Mouse (Mus musculus) urinary bladder, adult 18-20 months (tissue): ENCODE data around the gene Mia.

Source experiments
- DNase-seq, 2 experiments: peaks; one replicate each; pipeline ENCODE4 v3.0.0; 2022; ENCODE audit warnings: low spot score in 2 of 2, mixed read lengths in 2 of 2

Gene Mia

DNA sequence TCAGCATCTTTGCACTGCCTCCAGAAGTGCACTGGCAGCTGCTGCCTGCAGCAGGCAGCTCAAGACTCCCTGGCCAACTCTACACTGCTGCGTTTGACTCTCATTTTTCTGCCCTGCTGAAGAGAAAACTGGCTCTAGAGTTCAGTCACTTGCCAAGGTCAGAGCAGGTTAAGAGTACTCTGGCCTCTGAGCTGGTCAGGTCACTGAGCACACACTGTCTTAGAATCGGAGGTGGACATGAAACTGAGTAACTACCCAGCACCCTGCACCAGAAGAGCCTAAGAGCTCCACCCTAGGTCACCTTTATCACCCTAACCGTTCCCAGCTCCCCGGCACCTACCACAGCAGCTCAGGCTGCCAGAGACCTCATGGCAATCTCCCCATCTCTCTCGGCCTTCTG lies 5.0 kb upstream of the Mia start:
- DNase-seq: no peak

DNA sequence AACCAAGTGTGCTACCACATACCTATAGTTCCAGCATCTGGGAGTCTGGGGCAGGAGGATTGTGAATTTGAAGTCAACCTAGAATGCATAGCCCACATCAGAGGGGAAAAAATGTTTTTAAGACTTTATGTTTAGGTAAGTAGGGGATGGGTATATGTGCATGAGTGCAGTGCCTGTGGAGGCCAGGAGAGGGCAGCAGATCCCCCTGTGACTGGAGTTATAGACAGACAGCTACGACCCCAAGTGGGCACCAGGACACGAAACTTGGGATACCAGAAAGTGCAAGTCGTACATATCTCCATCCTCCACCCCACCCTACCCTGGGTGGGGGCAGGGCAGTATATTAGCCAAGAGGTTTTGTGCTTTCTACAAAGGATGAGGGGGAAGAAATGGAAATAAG lies 4.0 kb upstream of the Mia start:
- DNase-seq: no peak

DNA sequence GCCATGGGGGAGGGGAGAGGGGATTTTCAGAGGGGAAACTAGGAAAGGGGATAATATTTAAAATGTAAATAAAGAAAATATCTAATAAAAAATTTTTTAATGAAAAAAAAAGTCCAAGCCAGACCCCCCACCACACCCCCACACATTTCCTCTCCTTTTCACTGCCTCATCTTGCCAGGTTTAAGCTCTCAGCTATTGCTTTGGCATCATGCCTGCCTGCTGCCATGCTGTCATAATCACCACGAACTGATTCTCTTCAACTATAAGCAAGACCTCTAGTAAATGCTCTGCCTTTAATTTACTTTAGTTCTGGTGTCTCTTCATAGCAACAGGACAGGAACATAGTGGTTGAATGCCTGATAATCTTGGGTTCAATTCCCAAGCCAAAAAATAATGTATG lies 1.5 kb upstream of the Mia start:
- no peak for DNase-seq

DNA sequence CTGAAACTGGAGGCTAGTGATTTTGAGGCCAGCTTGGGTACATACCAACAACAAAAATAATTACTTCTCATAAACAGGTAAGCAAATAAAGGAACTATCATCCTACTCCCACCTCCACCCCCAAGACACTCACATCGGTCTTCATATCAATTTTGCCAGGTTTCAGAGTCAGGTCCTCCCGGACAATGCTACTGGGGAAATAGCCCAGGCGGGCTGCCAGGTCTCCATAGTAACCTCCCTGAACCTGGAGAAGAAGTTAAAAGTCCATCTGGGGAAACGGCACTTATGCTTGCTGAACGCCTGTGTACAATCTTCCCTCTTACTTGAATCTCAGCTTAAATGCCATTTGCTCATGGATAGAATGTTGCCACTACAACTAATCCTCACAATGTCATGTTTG lies 921 bp downstream of the Mia start:
- no peak for DNase-seq

DNA sequence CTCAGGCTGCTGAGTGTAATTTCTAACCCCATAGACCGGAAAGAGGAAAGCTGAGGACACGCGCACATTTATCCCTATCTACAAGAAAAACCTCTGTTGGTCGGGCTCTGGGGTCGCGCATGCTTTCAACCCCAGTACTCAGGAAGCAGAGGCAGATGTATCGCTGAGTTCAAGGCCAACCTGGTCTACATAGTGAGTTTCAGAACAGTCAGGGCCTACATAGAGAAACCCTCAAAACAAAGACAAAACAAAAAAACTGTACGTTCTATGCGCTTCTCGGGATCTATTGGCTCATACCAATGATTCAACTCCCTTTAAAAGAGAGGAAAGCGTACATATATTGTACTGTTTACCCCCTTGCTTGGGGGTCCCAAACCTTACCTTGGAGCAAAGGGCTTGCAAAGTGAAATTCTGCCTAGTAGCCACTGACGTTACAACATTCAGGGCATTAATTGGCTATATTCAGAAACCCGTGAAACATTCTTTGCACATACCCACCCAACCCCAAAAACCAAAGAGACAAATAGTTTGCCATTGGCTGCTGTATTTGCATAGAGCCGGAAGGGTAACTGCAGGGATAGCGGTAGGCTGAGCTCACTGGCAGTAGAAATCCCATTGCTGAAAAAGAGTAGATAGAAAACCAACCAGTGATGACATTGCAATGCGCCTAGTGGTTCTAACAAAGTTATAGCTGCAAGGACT lies 1.6 kb downstream of the Mia start:
- DNase-seq: no peak

DNA sequence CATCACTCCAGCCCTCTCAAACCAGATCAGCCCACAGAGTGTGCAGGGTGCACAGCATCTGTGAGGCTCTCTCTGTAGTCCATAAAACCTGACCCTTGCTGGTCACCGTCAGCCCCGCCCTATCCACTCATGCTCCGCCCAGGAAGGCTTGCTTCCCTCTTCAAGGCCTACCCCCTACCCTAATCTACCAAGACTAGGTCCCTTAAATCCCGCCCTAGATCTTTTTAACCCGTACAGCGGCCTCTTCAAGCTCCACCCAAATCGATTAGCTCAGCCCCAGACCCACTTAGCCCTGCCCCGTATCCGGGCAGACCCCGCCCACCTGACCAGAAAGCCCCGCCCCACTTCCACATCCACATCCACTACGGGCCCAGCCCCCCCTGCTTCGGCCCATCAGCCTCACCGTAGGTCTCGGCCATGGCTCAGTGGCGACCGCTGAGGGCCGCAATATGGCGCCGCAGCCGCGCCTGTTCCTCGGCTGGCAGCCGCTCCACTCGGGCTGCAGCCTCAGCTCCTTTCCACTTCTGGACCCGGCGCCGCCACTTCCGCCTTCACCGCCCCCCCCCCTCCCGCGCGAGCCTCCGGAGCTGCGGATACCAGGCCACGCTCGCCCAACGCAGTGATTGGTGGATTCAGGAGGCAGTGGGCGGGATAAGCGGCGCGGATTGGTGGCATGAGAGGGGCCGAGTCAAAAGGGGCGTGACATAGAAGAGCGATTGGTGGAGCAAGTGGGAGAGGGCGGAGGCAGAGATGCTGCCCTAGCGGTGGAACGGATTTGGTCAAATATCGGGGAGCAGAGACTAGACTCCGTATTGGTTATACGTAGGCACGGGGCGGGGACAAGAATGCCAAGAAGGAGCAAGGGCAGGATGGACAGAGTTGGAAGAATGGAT lies 2.4 kb downstream of the Mia start, which contains the start of gene Rab4b:
Gene Rab4b (minus strand): TSS at position 573 of the 893 bp plus-strand sequence.
- DNase-seq: peak; percentile 96 to 99

DNA sequence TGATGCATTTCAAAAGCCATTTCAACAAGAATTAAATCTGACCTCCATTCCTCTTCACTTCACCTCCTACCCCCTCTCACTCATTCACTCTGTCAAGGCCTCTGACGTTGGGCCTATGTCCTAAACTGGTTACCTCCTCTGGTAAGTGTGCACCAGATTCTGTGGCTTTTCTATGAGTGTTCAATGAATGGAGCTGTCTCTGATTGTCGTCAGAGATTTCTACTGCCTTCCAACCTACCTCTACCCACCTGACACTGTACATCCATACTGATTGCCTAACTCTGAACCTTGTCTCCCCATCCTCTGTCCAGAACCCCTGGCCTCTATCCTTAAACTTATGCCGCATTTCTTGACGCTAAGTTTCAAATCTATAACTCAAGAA lies 3.0 kb downstream of the Mia start:
- no peak for DNase-seq

DNA sequence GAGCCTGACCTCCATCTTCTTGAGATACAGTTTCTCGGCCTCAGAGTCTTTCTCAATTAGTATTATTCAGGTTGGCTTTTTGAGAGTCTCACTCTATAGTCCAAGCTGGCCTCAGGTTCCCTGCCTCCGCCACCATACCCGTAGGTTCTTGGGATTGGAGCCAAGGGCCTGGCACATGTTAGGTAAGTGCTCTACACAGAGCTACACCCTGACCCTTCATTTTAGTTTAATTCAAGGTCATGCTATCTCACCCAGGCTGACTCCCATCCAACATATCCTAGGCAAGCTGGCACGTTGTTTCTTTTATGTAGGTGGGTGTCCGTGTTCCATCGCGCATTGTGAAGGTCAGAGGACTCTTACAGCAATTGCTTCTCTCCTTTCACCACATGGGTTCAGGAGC lies 6.1 kb downstream of the Mia start:
- DNase-seq: no peak

DNA sequence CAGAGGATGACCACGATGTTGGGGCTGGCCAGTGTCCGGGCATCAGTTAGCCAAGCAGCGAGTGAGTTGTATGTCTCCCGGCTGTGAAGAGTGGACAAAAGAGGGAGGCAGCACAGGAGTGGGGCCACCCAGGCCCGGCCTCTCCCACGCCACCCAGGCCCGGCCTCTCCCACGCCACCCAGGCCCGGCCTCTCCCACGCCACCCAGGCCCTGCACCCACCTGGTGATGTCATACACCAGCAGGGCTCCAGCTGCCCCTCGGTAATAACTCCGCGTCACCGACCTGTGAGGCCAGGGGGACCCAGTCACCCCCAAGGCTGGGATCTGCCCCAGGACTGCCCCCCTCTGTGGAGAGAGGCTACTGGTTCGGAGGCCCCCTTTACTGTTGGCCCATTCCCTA lies 6.5 kb downstream of the Mia start:
- no peak for DNase-seq

DNA sequence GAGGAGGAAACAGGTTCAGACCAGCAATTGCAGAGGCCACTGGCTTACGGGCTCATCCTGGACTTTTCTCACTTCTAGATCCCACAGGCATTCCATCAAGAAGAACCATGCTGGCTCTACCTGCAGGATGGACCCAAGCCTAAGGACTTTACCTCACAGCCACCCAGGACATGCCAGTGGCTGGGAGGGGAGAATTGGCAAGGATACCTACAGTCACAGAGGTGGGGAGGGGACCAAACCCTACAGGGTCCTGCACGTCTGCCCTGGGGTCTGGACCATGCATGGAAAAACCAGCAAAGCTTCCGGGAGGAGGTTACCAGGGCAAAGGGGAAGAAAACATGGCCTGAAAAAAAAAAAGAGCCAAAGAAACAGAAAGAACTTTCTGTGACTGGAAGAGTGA lies 10.0 kb downstream of the Mia start:
- DNase-seq: no peak

DNA sequence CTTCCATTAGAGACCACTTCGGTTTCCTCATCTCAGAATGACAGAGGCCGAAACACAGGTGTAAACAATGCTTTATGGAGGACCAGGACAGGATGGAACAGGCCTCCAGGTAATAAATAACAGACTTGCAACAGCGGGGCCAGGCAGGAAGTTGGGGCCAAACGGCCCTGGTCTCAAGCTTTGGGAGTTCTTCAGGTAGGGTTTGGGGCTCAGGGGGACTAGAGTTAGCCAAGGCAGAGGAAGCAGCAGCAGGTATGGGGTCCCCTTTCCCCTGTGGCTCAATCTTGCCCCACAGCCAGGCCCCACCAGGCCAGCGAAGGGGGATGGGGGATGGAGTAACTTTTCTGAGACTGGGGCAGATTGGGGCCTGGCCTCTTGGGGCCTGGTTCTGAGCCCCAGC lies 12.6 kb downstream of the Mia start:
- DNase-seq: no peak

DNA sequence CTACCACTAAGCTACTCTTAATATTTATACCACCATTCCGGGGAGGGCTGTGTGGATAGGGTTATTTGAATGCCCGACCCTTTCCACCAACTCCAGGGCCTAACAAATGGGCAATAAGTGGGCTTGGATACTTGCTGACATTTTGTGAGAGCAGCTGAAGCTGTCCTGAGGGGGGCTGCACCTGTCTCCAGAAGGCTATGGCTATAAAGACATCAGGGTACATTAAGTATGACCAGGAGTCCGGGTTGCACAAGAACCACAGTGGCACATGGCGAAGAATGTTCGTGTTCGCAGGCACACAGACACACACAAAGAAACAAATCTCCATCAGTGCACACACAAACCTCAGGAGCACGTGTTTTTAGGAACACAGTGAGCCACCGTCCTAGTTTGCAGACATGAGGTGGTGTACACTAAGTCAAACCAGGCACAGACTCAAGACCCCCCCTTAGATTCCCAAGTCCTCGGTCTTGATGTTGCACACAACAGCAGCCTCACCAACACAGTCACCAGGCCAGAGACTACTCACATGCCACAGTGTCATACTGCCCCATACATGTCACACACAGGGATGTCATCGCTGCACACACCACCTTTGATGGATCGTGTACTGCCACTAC lies 13.4 kb downstream of the Mia start:
- DNase-seq: no peak

DNA sequence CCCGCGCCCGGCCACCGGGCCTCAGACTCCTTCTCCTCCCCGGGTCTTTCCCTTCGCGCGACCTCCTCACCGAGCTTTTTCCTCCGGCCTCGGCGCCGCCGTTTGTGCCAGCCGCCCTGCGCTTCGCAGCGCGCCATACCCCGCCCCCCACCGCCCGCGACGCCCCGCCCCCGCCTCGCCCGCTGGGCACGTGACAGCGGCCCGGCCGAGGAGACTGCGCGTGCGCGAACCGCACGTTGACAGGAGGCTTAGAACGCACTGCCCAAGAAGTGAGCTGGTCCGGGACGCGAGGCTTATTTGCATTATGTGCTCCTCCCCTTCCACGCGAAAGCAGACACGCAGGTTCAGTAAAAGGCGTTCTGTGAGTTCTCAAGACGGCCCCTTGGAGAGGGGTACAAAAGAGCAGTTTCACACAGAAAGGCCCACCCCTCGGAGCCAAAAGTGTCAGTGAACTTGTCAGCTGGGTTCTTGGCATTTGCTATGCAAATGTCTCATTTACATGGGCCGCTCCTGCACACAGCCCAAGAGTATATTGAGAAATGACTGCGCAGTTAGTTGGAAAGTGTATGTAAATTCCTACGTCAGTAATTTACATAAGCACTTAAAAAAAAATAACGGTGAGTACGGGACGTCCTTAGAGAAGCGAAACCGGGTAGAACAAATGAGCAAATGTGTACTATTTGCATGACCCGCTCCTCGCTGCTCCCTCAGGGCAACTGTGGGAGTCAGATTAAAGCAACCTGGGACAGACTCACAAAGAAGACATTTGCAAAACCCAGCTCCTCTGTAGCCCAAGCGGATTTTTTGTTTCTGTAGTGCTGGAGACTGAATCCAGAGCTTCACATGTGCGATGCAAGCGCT lies 14.1 kb downstream of the Mia start, which contains the start of gene Egln2:
Gene Egln2 (minus strand): TSS at position 189 of the 861 bp plus-strand sequence.
- DNase-seq: peak; percentile 88 to 92

DNA sequence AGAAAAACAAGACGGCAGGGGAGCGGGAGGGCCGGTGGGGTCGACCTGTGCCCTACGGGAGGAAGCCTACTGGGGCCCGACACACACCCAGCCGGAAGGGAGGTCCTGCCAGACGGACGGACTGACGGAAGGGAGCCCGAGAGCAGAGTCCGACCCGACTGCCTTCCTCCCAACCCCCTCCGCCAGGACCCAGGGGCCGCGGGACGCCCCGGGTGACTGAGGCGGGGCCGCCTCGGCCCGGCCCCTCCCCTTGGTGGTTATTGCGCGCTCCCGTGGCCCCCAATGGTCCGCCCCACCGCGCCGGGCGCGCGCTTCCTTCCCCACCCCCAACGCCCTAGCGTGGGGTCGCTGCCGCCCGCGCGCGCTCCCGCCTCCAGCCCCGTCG lies 14.7 kb downstream of the Mia start:
- DNase-seq: peak; percentile 77 to 80

DNA sequence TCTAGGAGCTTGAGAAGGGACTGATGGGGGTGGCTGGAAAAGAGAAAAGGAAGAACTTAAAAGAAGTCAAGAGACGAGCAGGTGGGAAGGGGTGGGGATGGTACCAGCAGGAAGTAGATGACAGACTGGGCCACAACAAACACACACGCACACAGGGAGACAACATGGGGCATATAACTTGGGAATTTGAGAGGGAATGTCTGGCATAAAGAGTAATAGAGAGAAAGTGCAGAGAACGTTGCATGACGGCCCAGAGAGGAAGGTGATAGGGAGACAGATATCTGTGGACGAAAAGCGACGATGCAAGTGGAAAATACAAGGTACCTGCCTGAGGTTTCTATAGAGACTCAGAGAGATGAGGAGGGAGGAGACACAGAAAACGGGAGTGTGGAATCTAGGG lies 15.3 kb downstream of the Mia start:
- no peak for DNase-seq

DNA sequence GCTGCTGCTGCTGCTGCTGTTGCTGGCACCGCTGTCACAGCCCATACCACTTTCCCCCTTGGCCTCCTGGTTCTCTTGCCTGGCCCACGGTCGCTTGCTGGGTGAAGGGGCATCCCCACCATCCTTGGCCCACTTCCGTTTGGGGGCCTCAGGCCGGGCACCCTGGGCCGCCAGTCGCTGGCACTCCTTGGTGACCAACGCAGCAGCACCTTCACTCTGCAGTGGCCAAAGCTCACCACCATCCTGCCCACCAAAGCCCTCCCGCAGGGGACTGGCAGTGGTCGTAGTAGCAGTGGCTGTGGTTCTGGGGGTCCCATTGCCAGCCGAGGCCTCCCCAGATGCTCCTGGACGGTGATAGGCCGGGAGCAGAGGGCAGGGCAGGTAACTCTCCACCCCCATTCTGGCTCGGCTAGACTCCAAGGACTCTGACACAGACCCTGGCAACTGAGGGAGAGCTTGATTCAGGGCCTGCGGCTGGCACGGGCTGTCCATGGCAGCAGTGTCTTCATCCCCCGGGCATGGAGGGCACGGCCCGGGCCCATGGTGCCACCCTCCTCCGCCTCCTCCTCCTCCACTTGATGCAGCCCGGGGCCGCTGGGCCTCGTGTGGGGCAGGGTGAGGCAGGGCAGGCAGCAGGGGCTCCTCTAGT lies 15.8 kb downstream of the Mia start:
- DNase-seq: no peak

DNA sequence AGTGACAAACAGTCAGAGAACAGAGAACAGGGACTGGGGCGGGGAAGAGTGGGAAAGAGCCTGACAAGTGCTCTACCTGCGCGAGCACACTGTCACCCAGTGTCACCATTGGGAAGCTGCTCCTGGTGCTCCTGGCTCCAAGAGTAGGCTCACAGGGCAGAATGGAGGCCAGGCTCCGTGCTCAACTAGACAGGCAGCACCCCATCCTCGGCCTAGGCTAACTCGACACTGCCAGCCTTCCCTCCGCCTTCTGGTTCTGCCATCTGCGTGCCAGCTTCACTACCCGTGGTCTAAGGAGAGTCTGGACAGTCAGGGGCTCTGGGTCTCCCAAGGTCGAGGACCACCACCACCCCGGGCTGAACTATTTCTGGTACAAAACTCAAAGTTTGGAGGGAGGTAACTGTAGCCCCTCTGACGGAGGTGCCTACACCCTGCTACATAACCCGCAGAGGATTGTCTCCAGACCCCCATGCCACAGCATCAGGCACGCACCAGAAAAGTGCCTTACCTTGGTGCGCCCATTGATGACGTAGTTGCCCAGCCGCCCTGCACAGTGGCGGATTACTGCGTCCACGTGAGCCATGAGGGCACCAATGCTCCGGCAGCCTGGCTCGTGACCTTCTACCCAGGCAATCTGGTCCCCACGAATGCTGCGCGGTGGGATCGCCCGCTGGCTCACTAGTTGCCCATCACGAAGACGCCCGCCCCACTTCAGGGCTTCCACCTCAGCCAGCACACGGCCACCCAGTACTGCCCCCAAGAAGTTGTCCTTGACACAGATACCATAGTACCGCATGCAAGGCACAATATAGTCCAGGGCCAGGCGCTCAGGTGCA lies 16.6 kb downstream of the Mia start:
- no peak for DNase-seq

DNA sequence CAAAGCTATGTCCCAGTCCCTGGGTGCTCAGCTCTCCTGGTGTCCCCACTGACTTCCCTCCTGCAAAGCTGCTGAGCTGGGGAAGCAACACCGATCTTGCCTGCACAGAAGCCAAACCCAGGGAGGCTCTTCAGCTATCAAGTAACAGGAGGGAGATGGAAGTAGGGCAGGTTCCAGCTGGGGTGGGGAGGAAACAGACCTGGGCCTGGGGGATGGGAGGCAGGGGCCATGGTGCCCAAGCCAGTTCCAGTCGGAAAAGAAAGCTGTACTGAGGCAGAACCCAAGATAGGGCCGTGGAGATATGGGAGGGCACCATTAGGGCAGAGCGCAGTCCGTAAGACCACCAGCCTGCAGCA lies 17.5 kb downstream of the Mia start:
- no peak for DNase-seq

DNA sequence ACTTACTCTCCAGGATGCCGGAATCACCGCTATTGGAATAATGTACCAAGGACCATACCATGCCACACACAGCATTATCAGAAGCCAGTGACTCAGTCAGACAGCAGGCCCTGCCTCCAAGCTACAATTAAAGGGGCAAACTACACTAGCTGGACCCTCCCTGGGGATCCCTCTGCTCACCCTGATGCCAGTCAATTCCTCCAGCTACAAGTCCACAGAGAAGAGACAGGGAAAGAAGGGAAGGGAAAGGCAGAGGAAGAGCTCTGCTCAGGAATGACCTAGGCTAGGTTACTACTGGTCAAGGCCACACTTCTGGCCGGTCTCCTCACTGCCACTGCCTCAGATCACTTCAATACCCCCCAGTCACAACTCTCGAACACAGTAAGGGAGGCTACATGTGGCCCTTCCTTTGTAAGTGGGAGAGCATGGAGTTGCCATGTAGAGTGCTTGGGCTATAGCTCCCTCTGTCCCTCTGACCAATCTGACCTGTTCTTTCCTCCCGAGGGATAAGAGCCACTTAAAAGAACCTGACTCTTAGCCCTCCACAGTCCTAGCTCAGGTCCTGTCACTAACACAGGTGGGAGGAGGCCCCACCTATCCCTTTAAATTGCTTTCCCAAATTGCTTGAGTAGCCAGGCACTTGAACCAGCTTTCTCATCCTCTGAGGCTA lies 18.0 kb downstream of the Mia start:
- DNase-seq: no peak

DNA sequence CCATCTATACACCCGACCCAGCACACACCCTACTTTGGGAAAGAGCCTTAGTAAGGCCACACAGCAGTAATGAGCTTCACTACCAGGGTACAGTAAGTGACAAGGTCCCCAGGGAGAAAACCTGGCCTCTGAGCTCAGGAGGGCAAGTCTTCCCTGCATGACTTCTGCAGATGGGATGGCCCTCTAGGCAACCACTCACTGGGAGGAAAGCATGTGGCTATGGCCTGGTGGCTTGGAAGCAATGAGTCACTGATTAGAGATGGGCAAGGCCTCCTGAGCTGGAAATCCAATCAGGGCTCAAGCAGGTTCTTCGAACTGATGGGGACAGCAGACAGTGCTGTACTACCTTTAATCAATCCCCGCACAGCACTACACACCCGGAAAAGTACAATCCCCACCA lies 19.2 kb downstream of the Mia start:
- no peak for DNase-seq
